12 mouse cellular contexts compared by ENCODE assay signal in the genomic region with DNA sequence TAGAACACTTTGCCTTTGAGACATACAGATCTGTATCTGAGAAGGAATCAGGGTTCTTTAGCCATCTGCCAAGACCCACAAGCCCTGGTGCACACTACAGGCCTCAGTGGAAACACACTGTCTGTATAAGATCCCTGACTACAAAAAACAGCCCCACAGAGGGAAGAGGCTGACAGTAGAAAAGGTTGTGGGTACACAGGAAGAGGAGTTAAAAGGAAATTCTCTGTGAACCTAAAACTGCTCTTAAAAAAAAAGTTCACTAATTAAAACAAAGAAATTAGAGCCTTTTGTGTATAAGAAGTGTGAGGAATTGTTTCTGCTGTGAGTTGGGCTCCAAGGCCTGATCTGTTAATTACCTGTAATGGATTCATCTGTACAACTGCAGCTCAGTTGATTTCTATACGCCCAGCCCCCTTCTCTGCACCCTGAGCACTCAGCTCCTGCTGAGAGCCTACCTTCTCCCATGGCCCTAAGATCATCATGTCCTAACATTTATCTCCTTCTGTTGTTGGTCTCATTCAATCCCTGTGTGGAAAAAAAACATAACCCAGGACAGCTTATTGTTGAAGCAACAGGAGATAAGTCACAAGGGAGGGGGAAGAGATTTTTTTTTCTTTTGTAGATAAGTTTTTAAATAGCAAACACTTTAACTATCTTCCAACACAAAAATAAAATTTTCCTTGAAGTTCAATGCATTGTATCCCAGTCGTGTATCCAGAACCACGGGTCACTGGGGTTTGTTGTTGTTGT.
"Had no signal": no experiment of that assay in that cellular context is flagged by ENCODE, and none has a peak within 500 bp of the region (broad histone marks: within the 10 kb centered on the region; RNA-seq: fewer than 3 reads in every experiment).

No protein-coding gene starts in this region.

- H3K27ac ChIP-seq: left cerebral cortex, adult 2 months; limb, embryonic 10.5 days; liver, embryonic 15.5 days; midbrain, embryonic 13.5 days; neural tube, embryonic 12.5 days; stomach, embryonic 15.5 days had no signal

- H3K27me3 ChIP-seq: liver, embryonic 15.5 days; midbrain, embryonic 13.5 days; neural tube, embryonic 12.5 days; stomach, embryonic 15.5 days had no signal

- H3K9me3 ChIP-seq: limb, embryonic 10.5 days; liver, embryonic 15.5 days; midbrain, embryonic 13.5 days; neural tube, embryonic 12.5 days; stomach, embryonic 15.5 days had no signal

- H3K36me3 ChIP-seq: limb, embryonic 10.5 days; liver, embryonic 15.5 days; midbrain, embryonic 13.5 days; neural tube, embryonic 12.5 days; stomach, embryonic 15.5 days had no signal

- H3K4me3 ChIP-seq: left cerebral cortex, adult 2 months; limb, embryonic 10.5 days; liver, embryonic 15.5 days; midbrain, embryonic 13.5 days; myocyte; neural tube, embryonic 12.5 days; stomach, embryonic 15.5 days had no signal

- H3K4me1 ChIP-seq: limb, embryonic 10.5 days; liver, embryonic 15.5 days; midbrain, embryonic 13.5 days; neural tube, embryonic 12.5 days; stomach, embryonic 15.5 days had no signal

- H3K4me2 ChIP-seq: liver, embryonic 15.5 days; midbrain, embryonic 13.5 days; neural tube, embryonic 12.5 days; stomach, embryonic 15.5 days had no signal

- ATAC-seq: lung, postnatal 0 days; midbrain, embryonic 13.5 days had no signal

- DNase-seq: kidney, postnatal 14 days; lung, adult 2 months; lung, postnatal 36 days; thymus, postnatal 4 days had no signal

- H3K9ac ChIP-seq: liver, embryonic 15.5 days; midbrain, embryonic 13.5 days; neural tube, embryonic 12.5 days; stomach, embryonic 15.5 days had no signal
